Mouse (Mus musculus) forebrain, embryonic 13.5 days (tissue): ENCODE results near the gene Vmn1r175. TPM values are rescaled to one million over a fixed set of nuclear protein-coding genes. Genes with fewer than 3 reads are reported as not detected.
"Not testable (repeated sequence)": the region's sequence is repeated elsewhere in the genome, so short reads cannot be mapped to it uniquely, and the experiment has no call there.

Experiments
- ATAC-seq: fragments of 200-750 bp; cut with Nextera tagmentation; 2 replicates; pipeline ENCODE4 v1.8.0; 2017
- H3K27ac ChIP-seq: fragments of 300-500 bp; sonication (generic); 2 replicates; pipeline ENCODE4 v1.5.1; 2015; ENCODE audit warnings: inconsistent platforms, mild to moderate bottlenecking, moderate library complexity
- H3K27me3 ChIP-seq: fragments of 300-500 bp; sonication (generic); 2 replicates; pipeline ENCODE4 v1.6.1; 2015; ENCODE audit warnings: mild to moderate bottlenecking, inconsistent platforms
- H3K36me3 ChIP-seq: fragments of 300-500 bp; sonication (generic); 2 replicates; pipeline ENCODE4 v1.6.1; 2015; ENCODE audit warnings: mild to moderate bottlenecking, inconsistent platforms; ENCODE audit not compliant: poor library complexity, severe bottlenecking
- H3K4me1 ChIP-seq: fragments of 300-500 bp; sonication (generic); 2 replicates; pipeline ENCODE4 v1.6.1; 2015; ENCODE audit warnings: inconsistent platforms
- H3K4me2 ChIP-seq: fragments of 300-500 bp; sonication (generic); 2 replicates; pipeline ENCODE4 v1.6.1; 2015; ENCODE audit warnings: inconsistent platforms, mild to moderate bottlenecking, moderate library complexity
- H3K4me3 ChIP-seq: fragments of 300-500 bp; sonication (generic); 2 replicates; pipeline ENCODE4 v1.5.1; 2015; ENCODE audit warnings: mild to moderate bottlenecking, inconsistent platforms
- H3K9ac ChIP-seq: fragments of 300-500 bp; sonication (generic); 2 replicates; pipeline ENCODE4 v1.6.1; 2015; ENCODE audit warnings: mild to moderate bottlenecking, inconsistent platforms
- H3K9me3 ChIP-seq: fragments of 300-500 bp; sonication (generic); replicated peaks from 2 replicates; pipeline ENCODE4 v1.6.1; 2016; ENCODE audit warnings: inconsistent platforms
- WGBS: fragments of 180-500 bp; shearing (Covaris S2); methylation state at CpG from one replicate; pipeline ENCODE4 v1.1.7; 2015; 5-methylcytosine and 5-hydroxymethylcytosine counted together
- polyA plus RNA-seq: library from polyadenylated mRNA; unstranded; fragments of >200 nt; fragmentation: Nextera tagmentation; extraction: Ambion mirVana; gene quantifications from 2 replicates; pipeline ENCODE4 v1.2.1, GENCODE M21; 2015

Gene Vmn1r175
- not detected in 2 replicates for polyA plus RNA-seq

DNA sequence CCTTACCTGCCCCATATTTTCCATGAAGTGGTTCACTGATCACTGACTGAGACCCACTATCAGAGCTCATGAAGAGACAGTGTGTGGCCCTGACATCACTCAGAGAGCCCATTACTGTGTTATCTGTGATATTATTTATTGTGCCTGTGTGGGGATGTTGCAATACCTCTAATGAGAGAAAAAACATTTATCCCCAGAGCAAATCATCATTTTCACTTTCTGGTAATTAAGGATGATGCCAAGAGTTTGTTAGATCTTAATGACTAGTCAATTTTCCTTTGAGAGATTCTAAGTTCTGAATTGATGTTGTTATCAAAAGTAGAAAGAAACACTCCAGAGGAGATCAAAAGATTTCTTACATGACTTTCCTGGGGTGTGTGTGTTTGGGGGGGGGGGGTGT lies at the start of gene Vmn1r175:
Gene Vmn1r175 (minus strand): TSS at position 101 of the 400 bp plus-strand sequence.
- not testable (repeated sequence) for H3K4me1 ChIP-seq, H3K9ac ChIP-seq, H3K27me3 ChIP-seq, H3K4me3 ChIP-seq, H3K4me2 ChIP-seq, H3K36me3 ChIP-seq, H3K27ac ChIP-seq, ATAC-seq
- H3K9me3 ChIP-seq = peaks cover 11% of the 10 kb centered on the region

DNA sequence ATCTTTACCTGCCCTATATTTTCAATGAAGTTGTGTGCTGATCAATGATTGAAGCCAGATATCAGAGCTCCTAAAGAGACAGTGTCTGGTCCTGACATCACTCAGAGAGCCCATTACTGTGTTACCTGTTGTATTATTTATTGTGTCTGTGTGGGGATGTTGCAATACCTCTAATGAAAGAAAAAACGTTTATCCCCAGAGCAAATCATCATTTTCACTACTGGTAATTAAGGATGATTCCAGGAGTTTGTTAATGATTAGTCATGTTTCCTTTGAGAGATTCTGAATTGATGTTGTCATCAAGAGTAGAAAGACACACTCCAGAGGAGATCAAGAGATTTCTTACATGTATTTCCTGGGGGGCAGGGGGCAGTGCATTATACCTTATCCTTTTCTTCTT lies 26.8 kb upstream of the Vmn1r175 start, which contains the start of gene Vmn1r176:
Gene Vmn1r176 (minus strand): TSS at position 101 of the 400 bp plus-strand sequence.
- WGBS = no CpG with 5 or more reads among the region's 1 CpGs
- not testable (repeated sequence) for ATAC-seq

DNA sequence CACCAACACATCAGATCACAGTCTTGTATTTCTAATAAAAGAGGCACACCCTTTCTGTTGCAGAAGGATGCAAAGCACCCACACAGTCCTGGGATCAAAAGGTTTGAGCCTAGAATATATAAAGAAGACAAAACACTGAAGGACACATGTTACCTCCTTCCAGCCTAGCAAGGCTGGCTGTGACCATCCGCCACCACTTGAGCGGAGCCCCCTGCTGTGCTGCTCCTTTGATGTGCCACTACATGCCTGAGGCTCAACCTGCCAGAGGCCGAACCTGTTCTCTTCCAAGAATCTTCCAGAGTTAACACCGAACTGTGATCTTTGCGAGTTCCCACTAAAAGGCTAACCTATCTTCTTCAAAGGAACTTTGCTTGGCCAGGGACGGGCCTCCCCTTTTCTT lies 25.9 kb downstream of the Vmn1r175 start:
- no peaks in the 10 kb centered on the region for H3K27me3 ChIP-seq
- H3K9me3 ChIP-seq = peaks cover 58% of the 10 kb centered on the region
- H3K36me3 ChIP-seq = no peaks in the 10 kb centered on the region
- no peak overlapping the region for H3K4me2 ChIP-seq
- no peak overlapping the region for H3K27ac ChIP-seq
- H3K4me1 ChIP-seq = no peaks in the 10 kb centered on the region
- H3K4me3 ChIP-seq = no peak overlapping the region
- 87% methylated on average over 6 of the region's 6 CpGs for WGBS
- H3K9ac ChIP-seq = no peak overlapping the region
- no peak for ATAC-seq

More for the DNA sequence above, 26.8 kb upstream of the Vmn1r175 start, which contains the start of gene Vmn1r176:
- not testable (repeated sequence) for H3K27ac ChIP-seq, H3K4me1 ChIP-seq, H3K4me2 ChIP-seq, H3K9ac ChIP-seq, H3K9me3 ChIP-seq, H3K4me3 ChIP-seq, H3K36me3 ChIP-seq, H3K27me3 ChIP-seq

Other genes starting within 250 kb of the Vmn1r175 start
- not detected in 2 replicates for gene Vmn1r169, start 235.1 kb downstream of the Vmn1r175 start, polyA plus RNA-seq
- not detected in 2 replicates for gene Vmn1r170, start 204.5 kb downstream of the Vmn1r175 start, polyA plus RNA-seq
- gene Vmn1r171, start 179.9 kb downstream of the Vmn1r175 start, polyA plus RNA-seq = not detected in 2 replicates
- gene Vmn1r172, start 152.3 kb downstream of the Vmn1r175 start, polyA plus RNA-seq = not detected in 2 replicates
- not detected in 2 replicates for gene Vmn1r173, start 109.9 kb downstream of the Vmn1r175 start, polyA plus RNA-seq
- not detected in 2 replicates for gene Vmn1r174, start 58.4 kb downstream of the Vmn1r175 start, polyA plus RNA-seq
- gene Vmn1r176, start 26.7 kb upstream of the Vmn1r175 start, polyA plus RNA-seq = not detected in 2 replicates
- not detected in 2 replicates for gene Vmn1r177, start 55.8 kb upstream of the Vmn1r175 start, polyA plus RNA-seq
- not detected in 2 replicates for gene Vmn1r178, start 81.4 kb upstream of the Vmn1r175 start, polyA plus RNA-seq
- gene Vmn1r179, start 116.3 kb upstream of the Vmn1r175 start, polyA plus RNA-seq = not detected in 2 replicates
- not detected in 2 replicates for gene Vmn1r180, start 140.0 kb upstream of the Vmn1r175 start, polyA plus RNA-seq
- not detected in 2 replicates for gene Vmn1r181, start 164.0 kb upstream of the Vmn1r175 start, polyA plus RNA-seq
- not detected in 2 replicates for gene V1rd19, start 191.0 kb upstream of the Vmn1r175 start, polyA plus RNA-seq
- not detected in 2 replicates for gene Vmn1r183, start 242.6 kb upstream of the Vmn1r175 start, polyA plus RNA-seq